Mouse (Mus musculus) urinary bladder, postnatal 36 days (tissue): ENCODE results near the gene Lama2.

Source experiments
- DNase-seq, 2 experiments: peaks; one replicate each; pipeline ENCODE4 v3.0.0; 2022; ENCODE audit warnings: low spot score in 2 of 2, mixed read lengths in 1 of 2

Gene Lama2

GRCm38 (mm10) chr10:27188630-27189365, 430.8 kb downstream of the Lama2 start:
- DNase-seq, result no peak

- DNase-seq, result no peak
Measured at GRCm38 (mm10) chr10:27184185-27184584, 435.4 kb downstream of the Lama2 start.

GRCm38 (mm10) chr10:27174271-27174670, 445.3 kb downstream of the Lama2 start:
- no peak for DNase-seq

- no peak for DNase-seq
Measured at GRCm38 (mm10) chr10:27164738-27165137, 454.8 kb downstream of the Lama2 start.

- DNase-seq, result no peak
Measured at GRCm38 (mm10) chr10:27162364-27162763, 457.2 kb downstream of the Lama2 start.

- DNase-seq, result no peak
Measured at GRCm38 (mm10) chr10:27150220-27150619, 469.3 kb downstream of the Lama2 start.

- DNase-seq, result no peak
Measured at GRCm38 (mm10) chr10:27140422-27140821, 479.1 kb downstream of the Lama2 start.

GRCm38 (mm10) chr10:27135768-27136167, 483.8 kb downstream of the Lama2 start:
- no peak for DNase-seq

GRCm38 (mm10) chr10:27133135-27133534, 486.4 kb downstream of the Lama2 start:
- DNase-seq, result peak; percentile 20 to 24

GRCm38 (mm10) chr10:27127454-27127853, 492.1 kb downstream of the Lama2 start:
- DNase-seq, result no peak

- DNase-seq, result no peak
Measured at GRCm38 (mm10) chr10:27123763-27124162, 495.8 kb downstream of the Lama2 start.

GRCm38 (mm10) chr10:27117815-27118214, 501.7 kb downstream of the Lama2 start:
- DNase-seq, result no peak

- DNase-seq, result no peak
Measured at GRCm38 (mm10) chr10:27116938-27117647, 502.5 kb downstream of the Lama2 start.

- no peak for DNase-seq
Measured at GRCm38 (mm10) chr10:27114131-27114530, 505.4 kb downstream of the Lama2 start.

- no peak for DNase-seq
Measured at GRCm38 (mm10) chr10:27103811-27104210, 515.7 kb downstream of the Lama2 start.

- DNase-seq, result no peak
Measured at GRCm38 (mm10) chr10:27101800-27102353, 517.7 kb downstream of the Lama2 start.

GRCm38 (mm10) chr10:27077113-27077512, 542.4 kb downstream of the Lama2 start:
- DNase-seq, result no peak

- no peak for DNase-seq
Measured at GRCm38 (mm10) chr10:27068794-27069435, 550.6 kb downstream of the Lama2 start.

- DNase-seq, result peak; percentile 18 to 31
Measured at GRCm38 (mm10) chr10:27063671-27064070, 555.9 kb downstream of the Lama2 start.

GRCm38 (mm10) chr10:27054488-27054887, 565.1 kb downstream of the Lama2 start:
- DNase-seq, result no peak

GRCm38 (mm10) chr10:27047196-27047595, 572.4 kb downstream of the Lama2 start:
- DNase-seq, result no peak

- DNase-seq, result no peak
Measured at GRCm38 (mm10) chr10:27041812-27042211, 577.7 kb downstream of the Lama2 start.
